Mouse (Mus musculus) subcutaneous adipose tissue, adult 2 months (tissue): ENCODE results near the gene Scn4a. TPM values are rescaled to one million over a fixed set of nuclear protein-coding genes. Genes with fewer than 3 reads are reported as not detected.

Experiments used
- polyA plus RNA-seq: library from polyadenylated mRNA; depleted of rRNA; stranded (reverse); fragments of >200 nt; gene quantifications from 2 replicates; pipeline ENCODE4 v1.2.3, GENCODE M21; 2012; ENCODE audit warnings: low replicate concordance; rRNA removed

The Scn4a gene
- polyA plus RNA-seq = 0.06 and 0.26 TPM in 2 replicates

DNA sequence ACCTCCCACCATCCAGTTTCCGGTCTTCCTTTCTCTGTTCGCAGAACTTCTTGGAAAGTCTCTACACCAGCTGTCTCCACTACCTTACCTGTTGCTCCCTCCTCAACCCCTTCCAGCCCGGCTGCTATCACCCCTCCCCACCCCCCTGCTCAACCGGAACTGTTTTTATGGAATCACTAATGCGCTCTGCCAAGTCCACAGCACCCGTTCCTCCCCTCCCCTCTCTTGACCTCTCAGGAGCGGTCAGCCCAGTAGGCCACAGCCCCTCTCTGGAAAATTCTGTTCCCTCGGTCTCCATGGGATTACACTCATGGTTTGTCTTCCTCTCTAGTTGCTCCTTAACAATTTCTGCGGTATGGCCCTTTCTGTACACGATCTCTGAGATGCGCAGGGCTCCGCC, at the start of gene Scn4a:
Scn4a (minus strand) TSS at position 101 of the 400 bp plus-strand sequence.

DNA sequence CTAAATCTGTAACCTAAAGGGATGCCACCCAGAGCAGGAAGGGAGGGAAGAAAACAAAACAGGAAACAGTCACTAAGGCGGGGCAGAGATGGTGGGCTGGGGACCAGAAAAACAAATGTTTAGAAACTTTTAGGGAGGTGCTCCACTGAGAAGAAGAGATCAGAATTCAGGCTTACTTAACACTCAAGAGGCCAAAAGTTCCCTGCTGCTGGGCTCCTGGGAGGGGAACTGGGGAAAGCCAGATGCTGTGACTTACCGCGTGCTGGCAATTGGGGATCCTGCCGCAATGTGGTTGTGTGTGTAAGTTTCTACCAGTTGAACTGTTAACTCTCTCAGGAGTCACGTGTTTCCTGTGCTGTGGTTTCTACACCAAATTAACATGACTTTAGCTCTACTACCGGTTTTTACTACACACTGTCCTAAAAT, 34.7 kb upstream of the Scn4a start, which contains the start of gene Icam2:
Icam2 (minus strand) TSS at position 285 of the 426 bp plus-strand sequence.

DNA sequence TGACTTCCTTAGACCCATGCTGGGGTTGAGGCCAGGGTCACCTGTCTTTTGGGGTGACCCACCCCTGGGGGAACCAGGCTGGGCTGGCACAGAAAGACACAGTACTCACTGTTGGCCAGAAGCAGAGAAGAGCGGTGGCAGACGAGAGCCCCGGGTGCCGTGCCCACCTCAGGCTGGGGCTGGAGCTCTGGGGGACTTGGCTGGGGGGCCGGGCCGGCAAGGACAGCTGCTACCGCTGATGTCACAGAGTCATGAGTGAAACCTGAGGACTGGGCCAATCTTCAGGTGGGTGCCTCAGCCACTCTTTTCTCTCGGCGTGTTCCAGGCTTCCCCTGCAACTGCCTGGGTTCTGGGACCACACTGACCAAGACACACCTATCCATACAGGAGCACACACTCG, 12.3 kb upstream of the Scn4a start, which contains the start of gene Prr29:
Prr29 (plus strand) TSS at position 107 of the 400 bp plus-strand sequence.

DNA sequence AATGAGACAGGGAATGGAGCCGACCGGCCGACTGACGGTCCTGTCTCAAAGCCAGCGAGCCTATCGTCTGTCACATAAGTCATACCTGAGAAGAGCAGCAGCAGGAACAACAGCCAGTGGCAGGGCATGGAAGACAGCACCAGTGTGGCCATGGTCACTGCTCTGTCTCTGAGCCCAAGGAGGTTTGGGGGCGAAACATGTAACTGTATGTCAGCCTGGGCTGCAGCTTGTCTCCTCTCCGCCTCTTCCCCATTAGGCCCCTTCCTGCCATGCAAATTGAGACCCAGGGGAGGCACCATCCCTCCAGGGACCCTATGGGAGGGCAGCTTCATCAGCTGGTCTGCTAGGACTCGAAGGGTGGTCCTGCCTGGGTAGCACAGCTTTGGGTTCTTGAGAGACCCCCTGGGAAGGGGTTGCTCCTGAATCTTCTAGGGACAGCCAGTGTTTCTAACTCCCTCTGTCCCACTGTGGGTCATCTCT, 38.7 kb downstream of the Scn4a start, which contains the start of gene Cd79b:
Cd79b (minus strand) TSS at position 430 of the 480 bp plus-strand sequence.

DNA sequence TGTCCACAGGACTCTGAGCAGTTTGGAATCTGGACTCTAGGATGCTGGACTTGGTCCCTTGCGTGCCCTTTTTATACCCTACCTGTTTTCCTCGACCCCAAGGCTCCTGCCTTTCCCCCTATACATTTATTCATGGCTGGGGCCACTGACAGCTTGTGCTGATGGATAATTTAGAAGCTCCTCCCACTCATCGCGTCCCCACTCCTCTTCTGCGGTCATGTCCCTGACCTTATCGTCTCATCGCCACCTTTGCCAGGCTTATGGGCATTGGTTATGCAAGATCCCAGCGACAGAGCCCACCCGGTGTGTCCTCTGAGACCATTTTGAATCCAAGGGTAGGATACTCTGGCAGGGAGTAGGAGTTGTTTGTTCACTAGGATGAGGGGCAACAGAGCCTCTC, 51.3 kb downstream of the Scn4a start, which contains the start of gene Gh:
Gh (minus strand) TSS at position 101 of the 400 bp plus-strand sequence.

DNA sequence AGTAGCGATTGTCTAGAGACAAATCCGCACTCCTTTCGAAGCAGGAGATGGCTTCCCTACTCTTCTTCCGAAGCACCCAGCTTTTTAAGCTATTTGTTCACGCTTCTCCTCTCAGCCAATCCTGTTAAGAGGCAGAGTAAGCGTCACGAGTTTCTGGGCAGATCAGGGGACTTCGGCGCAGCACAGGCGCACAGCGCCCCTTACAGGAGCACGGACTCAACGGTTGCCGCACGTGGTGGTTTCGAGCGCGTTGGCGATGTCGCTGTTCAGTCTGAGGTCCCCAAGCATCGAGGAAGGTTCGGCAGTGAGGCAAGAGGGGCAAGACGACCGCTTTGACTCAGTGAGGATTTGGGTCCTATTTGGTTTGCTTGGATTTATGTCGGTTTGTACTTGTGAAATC, 76.6 kb downstream of the Scn4a start, which contains the start of gene Tcam1:
Tcam1 (plus strand) TSS at position 219 of the 400 bp plus-strand sequence.

DNA sequence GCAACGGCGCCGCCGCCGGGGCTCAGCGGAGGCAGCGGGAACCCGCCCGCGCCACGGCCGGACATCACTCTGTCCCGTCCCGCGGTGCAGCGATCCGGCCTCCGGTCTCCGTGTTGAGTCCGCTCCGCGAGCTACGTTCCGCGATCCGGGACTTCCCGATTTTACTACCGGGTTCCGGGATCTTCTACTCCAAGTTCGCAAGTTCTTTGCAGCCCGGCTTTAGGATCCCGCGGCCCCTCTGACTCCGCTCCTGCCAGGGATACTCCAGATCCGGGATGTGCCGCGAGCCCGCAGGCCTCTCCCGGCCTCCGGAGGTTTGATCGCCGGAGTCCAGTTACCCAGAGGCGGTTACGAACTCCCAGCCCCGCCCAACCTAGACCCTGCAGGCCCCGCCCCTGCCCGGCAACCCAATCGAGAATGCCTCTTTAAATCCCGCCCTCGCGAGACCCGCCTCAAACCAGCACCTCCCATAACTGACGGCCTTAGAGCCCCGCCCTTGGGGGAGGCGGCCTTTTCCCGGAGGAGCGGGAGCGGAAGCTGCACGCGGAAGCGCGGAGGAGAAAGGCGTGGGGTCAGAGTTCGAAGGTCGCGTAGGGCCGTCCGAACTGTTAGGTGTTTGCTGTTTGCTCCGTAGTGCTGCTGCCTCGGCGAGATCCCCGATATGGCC, 80.3 kb downstream of the Scn4a start, which contains the start of gene Smarcd2:
Smarcd2 (minus strand) TSS at position 329 of the 667 bp plus-strand sequence.

Other genes starting within 250 kb of the Scn4a start
- not detected in 2 replicates for gene Gm10840, start 192.4 kb downstream of the Scn4a start, polyA plus RNA-seq
- gene Limd2, start 192.4 kb downstream of the Scn4a start, polyA plus RNA-seq = 33.1 and 61.0 TPM in 2 replicates
- gene Strada, start 151.1 kb downstream of the Scn4a start, polyA plus RNA-seq = 30.3 and 44.5 TPM in 2 replicates
- gene Ccdc47, start 136.9 kb downstream of the Scn4a start, polyA plus RNA-seq = 16.5 and 20.1 TPM in 2 replicates
- gene Ddx42, start 136.4 kb downstream of the Scn4a start, polyA plus RNA-seq = 11.1 and 17.4 TPM in 2 replicates
- 18.4 and 42.8 TPM in 2 replicates for gene Ftsj3, start 97.2 kb downstream of the Scn4a start, polyA plus RNA-seq
- 59.4 and 62.2 TPM in 2 replicates for gene Psmc5, start 97.1 kb downstream of the Scn4a start, polyA plus RNA-seq
- gene Smarcd2, start 80.3 kb downstream of the Scn4a start, polyA plus RNA-seq = 130 and 218 TPM in 2 replicates
- 0.23 and 0.58 TPM in 2 replicates for gene Tcam1, start 76.6 kb downstream of the Scn4a start, polyA plus RNA-seq
- gene Gh, start 51.4 kb downstream of the Scn4a start, polyA plus RNA-seq = not detected in 2 replicates
- gene Cd79b, start 38.5 kb downstream of the Scn4a start, polyA plus RNA-seq = 3.7 and 4.7 TPM in 2 replicates
- 0.19 and 0.53 TPM in 2 replicates for gene Prr29, start 12.2 kb upstream of the Scn4a start, polyA plus RNA-seq
- 56.3 and 89.3 TPM in 2 replicates for gene Icam2, start 34.8 kb upstream of the Scn4a start, polyA plus RNA-seq
- 9.0 and 26.4 TPM in 2 replicates for gene Ern1, start 134.6 kb upstream of the Scn4a start, polyA plus RNA-seq